Mouse (Mus musculus): ENCODE measurements at regions not wholly inside any gene's neighbourhood (a gene's known extent, or its start where the extent isn't known, plus 50 kb on each side); places are given as distances from the start of the nearest gene placed in this dataset.

DNA sequence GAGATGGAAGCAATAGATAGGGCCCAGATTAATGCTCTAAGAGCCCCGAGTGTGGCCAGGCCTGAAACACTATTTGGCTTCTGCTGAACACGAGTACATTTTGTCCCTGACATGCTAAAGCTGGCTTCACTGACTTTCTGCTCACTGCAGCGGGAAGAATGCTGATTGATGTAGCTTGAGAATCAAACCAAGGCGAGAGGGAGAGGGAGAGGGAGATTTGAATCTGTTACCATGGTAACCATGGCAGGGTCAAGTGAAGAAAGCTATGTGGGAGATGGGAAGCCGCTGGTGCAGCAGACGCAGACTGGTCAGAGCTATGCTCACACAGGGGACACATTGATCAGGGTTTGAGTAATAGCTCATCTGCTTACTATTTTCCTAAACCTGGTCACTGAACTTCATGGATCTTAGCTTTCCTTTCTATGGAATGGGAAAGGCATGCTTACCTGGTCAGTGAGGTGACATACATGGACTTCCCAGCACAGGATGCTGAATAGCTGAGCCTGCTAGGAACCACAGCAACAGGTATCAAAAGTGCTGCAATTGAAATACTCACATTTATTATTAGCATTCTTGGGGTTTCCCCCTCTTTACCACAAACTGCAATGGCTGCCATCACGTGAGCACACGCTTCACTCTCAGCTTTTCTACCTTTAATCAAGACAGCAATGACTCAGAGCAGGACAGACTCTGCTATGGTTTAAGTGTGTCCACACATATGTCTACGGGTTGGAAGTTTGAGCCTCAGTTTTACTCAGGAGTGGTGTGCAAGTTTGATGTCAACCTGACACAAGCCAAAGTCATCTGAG, 56.9 kb upstream of the Atp1a1 start:
- TF ChIP-seq POLR2A (IDR thresholded peaks at IDR 0.05; ENCODE audit: extremely low read depth, insufficient read depth, low read length) = no peak
- no peak for TF ChIP-seq CTCF (IDR thresholded peaks at IDR 0.05; ENCODE audit: extremely low read depth, insufficient read depth, low read length)
